Mouse (Mus musculus) myocyte (in vitro differentiated cells): ENCODE data around the gene Yipf3.

ENCODE experiments used
- E2F4 ChIP-seq: IDR thresholded peaks from one replicate; pipeline ENCODE4 v1.6.1; 2011; ENCODE audit warnings: mild to moderate bottlenecking, control low read depth, moderate library complexity; ENCODE audit not compliant: insufficient read depth
- MAX ChIP-seq: IDR thresholded peaks from one replicate; pipeline ENCODE4 v1.6.1; 2011; ENCODE audit warnings: low read depth, mild to moderate bottlenecking, control low read depth
- MYOD1 ChIP-seq, 3 experiments: IDR thresholded peaks; one replicate each; pipeline ENCODE4 v1.6.1; 2011; ENCODE audit warnings: control low read depth in 2 of 3, low read depth in 2 of 3, mild to moderate bottlenecking in 2 of 3, moderate library complexity in 1 of 3; ENCODE audit not compliant: insufficient read length in 2 of 3, control insufficient read depth in 1 of 3
- MYOG ChIP-seq, 3 experiments: IDR thresholded peaks; one replicate each; pipeline ENCODE4 v1.6.1; 2011; ENCODE audit warnings: control low read depth in 2 of 3, low read depth in 2 of 3, mild to moderate bottlenecking in 2 of 3; ENCODE audit not compliant: insufficient read length in 2 of 3, control insufficient read depth in 1 of 3, insufficient read depth in 1 of 3
- POLR2A ChIP-seq: IDR thresholded peaks from one replicate; pipeline ENCODE4 v1.6.1; 2011; ENCODE audit warnings: low read depth, mild to moderate bottlenecking, control low read depth, moderate library complexity; ENCODE audit not compliant: insufficient read length
- POLR2AphosphoS2 ChIP-seq: IDR thresholded peaks from one replicate; pipeline ENCODE4 v1.6.1; 2011; ENCODE audit warnings: low read depth, control low read depth; ENCODE audit not compliant: insufficient read length
- REST ChIP-seq: IDR thresholded peaks from one replicate; pipeline ENCODE4 v1.6.1; 2011; ENCODE audit warnings: mild to moderate bottlenecking, control low read depth, moderate library complexity; ENCODE audit not compliant: insufficient read depth, insufficient read length
- SRF ChIP-seq: IDR thresholded peaks from one replicate; pipeline ENCODE4 v1.6.1; 2011; ENCODE audit warnings: low read depth; ENCODE audit not compliant: control insufficient read depth, insufficient read length
- TCF3 ChIP-seq: IDR thresholded peaks from one replicate; pipeline ENCODE4 v1.6.1; 2011; ENCODE audit warnings: low read depth, control low read depth; ENCODE audit not compliant: insufficient read length
- USF1 ChIP-seq: IDR thresholded peaks from one replicate; pipeline ENCODE4 v1.6.1; 2011; ENCODE audit warnings: low read depth, mild to moderate bottlenecking, control low read depth, moderate library complexity

GRCm38 (mm10) chr17:46268026-46268720 is 20.3 kb downstream of the Yipf3 start:
- no peak for TF ChIP-seq SRF
- no peak for TF ChIP-seq POLR2A
- TF ChIP-seq TCF3: no peak
- TF ChIP-seq REST: no peak
- TF ChIP-seq MYOG (IDR thresholded peaks at IDR 0.05; ENCODE audit: control insufficient read depth in 1 of 3, insufficient read depth in 1 of 3, insufficient read length in 2 of 3, low read depth in 2 of 3): peak in 2 of 3 experiments; percentile 12 to 49
- TF ChIP-seq MYOD1 (IDR thresholded peaks at IDR 0.05; ENCODE audit: control insufficient read depth in 1 of 3, insufficient read length in 2 of 3, low read depth in 2 of 3): no peak
- TF ChIP-seq POLR2AphosphoS2: no peak
- no peak for TF ChIP-seq MAX
- no peak for TF ChIP-seq USF1
- no peak for TF ChIP-seq E2F4
